Mouse (Mus musculus): ENCODE results near the gene Tmem238l. TPM values are rescaled to one million over a fixed set of nuclear protein-coding genes. Genes with fewer than 3 reads are reported as not detected.

Tmem238l gene
- total RNA-seq, 1 experiment from 2014 or later = not detected

DNA sequence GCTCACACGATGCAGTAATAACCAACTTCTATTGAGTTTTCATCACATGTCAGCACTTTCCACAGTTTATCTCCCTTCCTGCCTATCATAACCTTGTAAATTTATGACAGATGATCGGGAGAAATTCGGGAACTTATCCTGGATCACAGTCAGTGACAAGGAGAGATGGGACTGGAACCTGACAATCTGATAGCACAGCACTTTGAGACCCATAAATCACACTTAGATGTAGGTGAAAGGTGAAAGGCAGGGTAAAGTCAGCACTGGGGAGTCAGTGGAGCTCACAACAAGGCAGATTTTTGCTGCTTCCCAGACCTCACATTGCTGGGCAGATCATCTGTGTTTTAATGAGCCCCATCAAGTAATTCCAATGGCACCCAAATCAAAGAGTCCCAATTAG is 17.1 kb downstream of the Tmem238l start:
- no peak for ATAC-seq (replicated peaks; ENCODE audit: low read depth, poor library complexity, severe bottlenecking)

DNA sequence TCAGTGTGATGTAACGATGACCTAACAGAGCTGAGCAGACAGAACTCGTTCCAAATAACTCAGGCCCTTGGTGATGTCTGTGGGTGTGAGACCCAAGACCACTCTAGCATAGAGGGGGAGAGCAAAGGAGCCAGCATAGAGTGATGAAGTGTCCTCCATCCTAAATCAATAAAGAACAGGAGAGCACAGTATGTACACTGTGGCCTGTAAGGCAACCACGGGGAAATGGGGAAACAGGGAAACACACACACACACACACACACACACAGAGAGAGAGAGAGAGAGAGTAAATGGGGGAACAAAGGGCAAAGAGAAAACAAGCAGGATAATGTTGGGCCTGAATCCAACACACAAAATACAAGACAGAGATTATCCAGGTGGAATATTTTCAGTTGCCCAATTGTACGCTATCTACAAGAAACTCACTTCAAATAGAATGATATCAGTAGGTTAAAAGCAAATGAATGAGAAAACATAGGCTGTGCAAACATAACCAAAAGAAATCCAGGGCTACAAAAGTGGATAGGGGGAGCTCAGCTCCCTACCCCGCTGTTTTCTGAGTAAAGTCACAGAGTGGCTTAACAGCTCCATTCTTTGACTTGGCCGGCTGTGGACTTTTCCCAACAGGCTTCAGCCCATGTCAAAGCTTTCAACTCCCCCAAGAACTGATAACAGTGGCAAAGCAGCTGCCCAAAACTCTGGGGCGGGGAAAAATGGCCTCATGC is 19.3 kb downstream of the Tmem238l start:
- ATAC-seq (replicated peaks; ENCODE audit: low read depth, poor library complexity, severe bottlenecking) = no peak

DNA sequence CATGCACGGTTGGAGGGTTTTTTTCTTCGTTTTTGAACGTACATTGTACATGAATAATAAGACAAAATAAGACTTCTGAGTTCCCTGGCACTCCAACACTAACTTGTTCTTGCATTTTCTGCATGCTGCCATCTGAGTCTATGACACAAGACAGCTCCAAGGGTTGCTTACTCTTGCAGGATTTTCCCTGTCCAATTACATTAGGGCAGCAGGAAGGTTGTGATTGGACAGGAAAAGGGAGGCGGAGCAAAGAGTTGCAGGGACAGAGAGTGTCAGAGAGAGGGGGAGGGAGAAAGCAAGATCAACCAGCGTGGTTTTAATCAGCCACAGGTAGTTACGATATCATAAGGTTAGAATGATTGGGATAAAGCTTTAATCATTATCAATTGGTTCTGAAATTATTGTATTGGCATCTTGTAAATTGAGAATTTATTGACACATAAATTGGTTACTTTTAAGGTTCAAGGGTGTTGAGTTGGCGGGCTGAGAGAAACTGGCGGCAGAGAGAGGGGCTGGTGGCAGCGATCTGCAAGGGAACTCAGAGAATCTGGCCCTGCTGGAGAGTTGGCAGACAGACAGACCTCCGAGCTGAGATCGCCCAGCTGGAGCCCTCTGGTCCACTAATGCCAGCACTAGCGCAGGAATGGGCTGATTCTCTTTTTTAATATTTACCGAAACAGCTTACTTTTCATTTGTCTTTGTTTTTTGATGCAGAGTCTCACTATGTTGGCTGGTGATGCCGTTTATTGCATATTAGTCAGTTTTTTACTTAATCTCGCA is 25.1 kb downstream of the Tmem238l start:
- ATAC-seq (replicated peaks; ENCODE audit: low read depth, poor library complexity, severe bottlenecking) = no peak

DNA sequence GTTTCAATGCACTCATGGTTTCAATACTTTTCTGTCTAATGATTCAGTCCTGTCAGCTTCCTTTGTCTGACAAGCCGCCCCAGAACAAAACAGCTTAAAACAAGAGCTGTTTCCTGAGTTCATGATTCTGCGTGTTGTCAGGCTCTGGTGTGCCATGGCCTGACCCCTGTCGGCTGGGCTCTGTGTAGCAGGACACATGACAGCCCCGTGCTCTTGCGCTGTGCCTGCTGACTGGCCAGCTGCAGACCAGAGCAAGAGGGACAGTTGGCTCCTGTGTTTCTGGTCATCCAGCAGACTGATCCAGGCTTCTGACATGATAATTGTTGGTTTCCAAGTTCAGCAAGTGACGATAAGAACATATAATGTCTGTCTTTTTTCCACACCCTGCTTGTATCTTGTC is 26.4 kb downstream of the Tmem238l start:
- peak; percentile 87 for ATAC-seq (replicated peaks; ENCODE audit: low read depth, poor library complexity, severe bottlenecking)

DNA sequence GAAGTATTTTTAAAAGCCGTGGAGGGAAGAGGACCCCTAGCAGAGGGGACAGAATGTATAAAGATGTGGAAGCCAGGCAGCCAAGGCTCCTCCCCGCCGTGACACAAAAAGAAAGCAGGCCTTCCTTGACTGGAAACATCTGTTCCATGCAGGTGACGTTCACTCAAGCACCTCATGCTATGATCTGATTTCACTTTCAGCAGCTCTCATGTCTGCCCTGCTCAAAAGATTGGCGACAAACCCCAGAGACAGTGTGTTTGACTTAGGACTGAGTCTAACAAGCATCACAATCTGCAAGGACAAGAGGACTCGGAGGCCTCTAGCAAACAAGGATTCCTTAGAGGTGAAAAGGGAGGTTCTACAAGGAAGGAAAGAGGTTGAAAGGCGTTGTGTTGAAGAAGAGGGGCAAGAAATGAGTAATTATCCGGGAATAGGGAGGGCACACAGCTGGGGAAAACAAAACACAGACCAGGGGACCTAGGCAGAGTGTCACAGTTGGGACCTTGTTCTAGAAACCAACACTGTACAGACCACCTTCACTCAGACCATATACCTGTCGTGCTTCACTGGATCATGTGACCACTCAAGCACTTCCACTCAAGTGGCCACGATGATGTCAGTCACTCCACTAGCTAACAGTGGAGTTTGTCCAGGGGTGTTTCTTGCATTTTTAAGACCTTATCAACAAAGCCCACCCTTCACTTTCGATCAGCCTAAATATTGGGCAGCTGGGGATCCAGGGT is 27.2 kb downstream of the Tmem238l start:
- no peak for ATAC-seq (replicated peaks; ENCODE audit: low read depth, poor library complexity, severe bottlenecking)

DNA sequence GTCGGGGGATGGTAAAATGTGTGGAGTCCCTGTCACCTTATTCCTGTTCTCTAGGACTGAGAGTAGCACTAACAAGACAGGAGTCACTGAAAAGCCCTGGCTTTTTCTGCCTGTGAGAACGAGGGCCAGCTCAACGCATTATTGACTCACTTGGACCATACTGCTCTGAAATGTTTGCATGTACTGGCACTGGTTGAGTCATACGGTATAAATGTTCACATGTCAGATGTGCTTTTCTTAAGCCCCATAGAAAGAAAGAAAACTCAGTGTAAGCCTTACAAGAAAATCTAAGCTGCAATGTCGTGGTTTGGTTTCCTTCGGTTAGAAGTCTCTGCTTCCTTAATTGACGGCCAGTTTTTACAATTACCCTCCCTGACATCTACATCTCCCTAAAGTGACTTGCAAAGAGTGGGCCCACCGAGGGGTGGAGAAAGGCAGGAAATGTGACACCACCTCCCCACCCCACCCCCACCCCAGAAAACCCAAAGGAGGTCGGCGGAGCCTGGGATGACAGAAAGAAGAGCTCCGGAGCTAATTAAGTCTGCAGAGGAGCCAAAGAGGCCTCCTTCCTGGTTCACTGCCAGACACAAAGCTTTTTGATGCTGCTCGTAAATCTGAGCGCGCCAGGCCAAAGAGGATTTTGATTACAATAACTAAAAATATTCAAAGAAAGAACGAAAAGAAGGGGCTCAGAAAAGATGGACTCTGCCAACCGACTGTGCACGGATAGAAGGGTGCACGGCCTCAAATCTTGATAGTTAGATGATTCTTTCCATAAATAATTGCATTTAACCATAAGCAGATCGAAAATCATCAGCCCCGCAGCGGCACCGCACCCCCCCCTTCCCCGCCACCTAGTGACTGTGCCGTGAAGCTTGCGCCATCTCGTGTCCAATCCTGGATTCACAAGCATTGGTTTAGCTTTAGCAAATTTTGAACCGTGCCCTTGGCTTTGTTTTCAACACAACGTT is 28.0 kb downstream of the Tmem238l start:
- ATAC-seq (replicated peaks; ENCODE audit: low read depth, poor library complexity, severe bottlenecking) = peak; percentile 91

DNA sequence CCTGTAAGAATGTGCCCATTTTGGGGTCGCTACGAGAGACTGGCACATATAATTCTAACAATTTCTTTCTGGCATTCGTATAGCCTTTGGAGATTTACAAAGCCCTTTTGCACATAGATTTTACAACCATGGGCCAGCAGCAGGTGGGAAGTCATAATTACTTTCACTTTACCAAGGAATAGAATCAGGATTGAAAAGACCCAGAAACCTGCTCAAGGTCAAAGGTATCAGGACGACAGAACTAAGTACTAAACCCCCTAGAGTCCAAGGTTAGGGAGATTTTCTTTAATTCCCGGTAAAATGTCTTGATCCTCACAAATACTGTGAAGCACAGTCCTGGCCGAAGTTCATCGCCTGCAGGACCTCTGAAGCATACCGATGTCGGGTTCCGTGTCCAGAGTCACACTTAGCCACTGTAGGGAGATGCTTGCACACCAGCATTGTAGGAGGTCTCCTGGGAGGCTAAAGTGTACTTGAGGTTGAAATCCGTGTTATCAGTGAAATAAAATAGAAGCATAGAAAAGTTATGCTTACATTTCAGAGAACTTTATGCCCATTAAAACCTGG is 28.8 kb downstream of the Tmem238l start:
- ATAC-seq (replicated peaks; ENCODE audit: low read depth, poor library complexity, severe bottlenecking) = peak; percentile 30

DNA sequence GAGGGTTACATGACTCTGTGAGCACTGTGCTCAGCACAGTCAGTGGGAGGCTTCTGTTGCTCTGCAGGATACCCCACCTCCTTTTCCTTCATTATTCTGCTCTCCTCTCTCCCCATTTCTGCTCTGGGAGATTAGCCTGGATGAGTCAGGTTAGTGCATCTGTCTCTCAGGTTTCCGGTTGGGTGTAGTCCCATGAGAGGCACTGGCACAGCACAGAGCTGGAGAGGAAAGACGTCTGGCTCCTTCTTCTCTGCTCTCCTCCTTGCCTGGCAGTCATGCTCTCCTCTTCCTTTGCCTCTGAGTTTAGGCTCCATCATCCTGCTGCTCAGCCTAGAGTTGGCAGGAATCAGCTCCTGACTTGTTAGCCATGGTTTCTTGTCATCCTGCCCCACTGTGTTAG is 35.7 kb downstream of the Tmem238l start:
- no peak for ATAC-seq (replicated peaks; ENCODE audit: low read depth, poor library complexity, severe bottlenecking)

DNA sequence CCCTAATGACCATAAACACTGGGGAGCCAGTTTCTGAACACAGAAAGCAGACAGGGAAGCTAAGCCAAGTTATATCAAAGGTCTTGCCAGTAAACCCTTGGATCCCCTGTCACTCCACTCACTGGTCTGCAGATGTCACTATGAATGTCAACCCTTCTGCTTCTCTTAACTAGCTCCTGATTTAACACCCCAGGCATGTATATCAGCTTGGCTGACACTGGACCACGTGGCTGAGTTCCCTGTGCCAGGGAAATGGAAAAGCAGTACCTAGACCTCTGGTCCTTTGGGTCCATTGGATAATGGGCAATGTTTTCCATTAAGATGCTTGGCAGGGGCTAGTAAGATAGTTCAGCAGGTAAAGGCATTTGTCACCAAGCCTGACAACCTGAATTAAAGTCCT is 37.2 kb downstream of the Tmem238l start:
- ATAC-seq (replicated peaks; ENCODE audit: low read depth, poor library complexity, severe bottlenecking) = no peak

DNA sequence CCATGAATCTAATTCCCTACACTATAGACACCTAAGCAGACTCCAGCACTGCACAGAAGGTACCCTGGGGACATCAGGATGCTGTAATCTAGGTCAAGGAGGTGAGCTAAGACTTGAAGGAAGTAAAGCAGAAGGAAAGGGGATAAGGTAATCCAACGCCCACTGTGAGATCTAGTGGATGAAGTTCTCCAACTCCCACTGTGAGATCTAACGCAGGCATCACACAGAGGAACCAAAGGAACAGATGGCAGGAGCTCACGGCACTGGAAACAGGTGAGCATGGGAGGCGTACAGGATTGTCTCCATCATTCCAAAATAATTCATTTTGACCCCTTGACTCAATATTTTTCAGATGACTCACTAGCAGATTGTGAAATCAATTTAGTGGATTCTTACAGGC is 40.0 kb downstream of the Tmem238l start:
- no peak for ATAC-seq (replicated peaks; ENCODE audit: low read depth, poor library complexity, severe bottlenecking)

DNA sequence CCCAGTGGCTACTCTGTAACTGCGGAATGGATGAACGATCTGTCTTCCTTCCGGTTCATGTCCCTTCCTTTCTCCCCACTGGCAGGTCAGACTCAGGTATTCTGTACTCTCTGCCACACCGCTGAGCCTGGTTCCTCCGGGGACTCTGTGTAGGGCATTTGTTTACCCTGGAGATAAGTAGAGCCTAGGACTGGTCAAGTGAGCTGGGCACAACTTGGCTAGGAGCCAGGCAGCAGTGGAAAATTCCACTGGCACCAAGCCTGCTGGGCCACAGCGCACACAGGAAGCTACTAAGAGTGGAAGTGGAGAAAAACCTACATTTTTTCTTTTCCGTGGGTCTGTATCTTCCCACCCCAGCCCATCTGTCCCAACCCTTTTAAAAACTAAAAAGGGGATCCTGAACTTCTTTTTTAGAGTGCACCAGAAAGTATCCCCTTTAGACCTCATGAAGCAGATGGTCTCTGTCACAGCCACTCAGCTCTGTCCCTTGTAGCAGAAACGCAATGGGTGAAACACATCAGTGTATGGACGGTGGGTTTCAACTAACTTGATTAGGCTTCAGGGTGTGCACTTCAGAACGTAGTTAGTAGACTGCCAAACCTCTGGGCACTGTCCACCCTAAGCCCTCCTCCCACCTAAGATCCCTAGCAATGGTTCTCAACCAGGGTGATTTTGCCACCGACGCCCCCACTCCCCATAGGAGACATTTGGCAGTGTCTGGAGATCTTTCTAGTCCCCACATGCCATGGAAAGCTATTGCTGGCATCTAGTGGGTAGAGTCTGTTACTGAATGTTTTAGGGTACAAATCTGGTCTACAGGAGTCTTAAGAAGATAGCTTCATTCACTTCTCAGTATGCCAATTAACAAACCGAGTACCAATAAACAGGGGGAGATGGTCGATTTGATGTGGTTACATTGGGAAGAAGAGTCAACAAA is 42.3 kb downstream of the Tmem238l start:
- ATAC-seq (replicated peaks; ENCODE audit: low read depth, poor library complexity, severe bottlenecking) = no peak

DNA sequence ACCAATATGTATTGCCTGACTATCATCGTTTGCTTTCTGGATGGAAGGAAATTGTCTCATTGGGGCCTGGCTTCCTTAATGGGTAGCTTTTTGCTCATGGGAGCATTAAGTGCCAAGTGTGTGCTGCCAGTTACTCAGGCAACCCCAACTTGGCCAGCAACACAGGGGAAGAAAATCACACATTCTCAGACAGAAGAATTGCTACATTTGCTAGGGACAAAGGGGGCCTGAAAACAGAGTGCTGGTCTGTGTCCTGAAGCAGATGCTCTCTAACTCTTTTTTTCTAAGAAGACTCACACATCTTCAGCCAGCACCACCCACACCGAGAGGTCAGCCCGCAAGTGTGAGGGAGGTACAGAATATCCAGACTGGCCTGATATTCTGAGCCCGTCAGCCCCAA is 44.2 kb downstream of the Tmem238l start:
- ATAC-seq (replicated peaks; ENCODE audit: low read depth, poor library complexity, severe bottlenecking) = no peak

DNA sequence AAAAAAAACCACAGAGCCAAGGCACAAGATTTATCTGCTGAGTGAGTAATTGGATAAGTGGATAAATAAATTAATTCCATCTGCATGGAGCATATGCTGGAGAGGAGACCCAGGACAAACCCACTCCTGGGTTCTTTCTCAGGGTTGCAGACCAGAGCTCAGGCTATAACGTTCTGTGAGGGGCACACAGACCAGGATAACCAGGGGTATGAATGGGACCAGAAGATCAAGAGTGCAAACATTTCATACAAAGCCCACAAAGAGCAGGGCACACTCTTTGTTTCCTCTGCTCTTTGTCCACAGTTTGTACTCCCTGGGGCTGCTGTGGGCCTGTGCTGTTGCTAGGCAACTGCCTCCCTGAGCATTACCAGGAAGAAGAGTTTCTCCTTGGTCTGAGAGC is 45.3 kb downstream of the Tmem238l start:
- no peak for ATAC-seq (replicated peaks; ENCODE audit: low read depth, poor library complexity, severe bottlenecking)

DNA sequence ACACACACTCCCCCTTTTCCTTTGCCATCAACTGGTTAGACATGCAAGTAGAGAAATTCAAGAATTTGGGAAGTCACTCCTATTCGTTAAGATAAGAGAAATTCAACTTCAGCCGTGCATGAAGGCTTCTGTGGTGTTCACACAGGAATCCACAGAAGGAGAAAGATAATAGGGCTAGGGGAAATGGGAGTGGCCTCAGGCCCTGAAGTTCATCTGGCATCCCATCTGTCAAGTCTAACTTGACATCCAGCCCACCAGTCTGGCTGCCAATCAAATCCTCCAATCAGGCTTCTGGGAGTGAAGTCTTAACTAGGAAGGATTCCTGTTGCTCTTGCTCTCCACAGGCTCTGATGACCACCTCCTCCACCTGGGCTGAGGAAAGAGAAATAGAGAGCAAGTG is 46.5 kb downstream of the Tmem238l start:
- ATAC-seq (replicated peaks; ENCODE audit: low read depth, poor library complexity, severe bottlenecking) = peak; percentile 68

DNA sequence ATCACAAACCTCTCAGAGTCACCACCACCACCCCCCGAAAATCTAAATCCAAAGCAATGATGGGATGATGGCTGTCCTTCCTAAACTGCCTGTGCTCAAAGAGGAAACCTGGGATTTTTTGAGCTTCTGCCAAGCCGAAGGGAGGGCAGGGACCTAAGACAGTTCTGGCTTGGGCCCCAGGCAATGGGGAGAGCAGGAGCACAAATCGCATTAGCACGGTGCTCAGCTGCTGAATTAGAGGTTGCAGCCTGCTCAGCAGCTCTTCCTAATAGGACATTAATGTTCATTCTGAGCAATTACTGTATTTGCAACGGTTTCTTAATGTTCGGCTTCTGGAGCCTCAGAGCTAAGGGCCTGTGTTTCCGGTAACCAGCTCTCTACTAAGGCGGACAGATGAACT is 51.5 kb downstream of the Tmem238l start:
- no peak for ATAC-seq (replicated peaks; ENCODE audit: low read depth, poor library complexity, severe bottlenecking)

DNA sequence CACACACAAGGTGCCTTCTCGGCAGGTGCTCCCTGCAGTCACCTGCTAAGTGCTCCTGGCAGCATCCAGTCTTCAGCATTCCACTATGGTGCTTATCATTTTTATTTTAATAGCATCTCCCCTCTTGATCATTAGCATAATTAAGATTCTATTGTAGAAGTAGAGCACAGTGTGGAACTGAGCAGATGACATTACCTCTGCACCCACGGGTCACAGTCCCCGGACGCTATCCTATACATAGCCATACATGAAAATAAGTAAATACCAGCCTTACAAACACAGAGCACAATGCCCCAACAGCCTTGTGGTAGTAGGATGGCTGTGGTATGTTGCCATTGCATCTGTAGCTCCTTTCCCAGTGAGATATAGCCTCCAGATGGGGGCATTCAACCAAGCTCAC is 52.1 kb downstream of the Tmem238l start:
- ATAC-seq (replicated peaks; ENCODE audit: low read depth, poor library complexity, severe bottlenecking) = no peak

DNA sequence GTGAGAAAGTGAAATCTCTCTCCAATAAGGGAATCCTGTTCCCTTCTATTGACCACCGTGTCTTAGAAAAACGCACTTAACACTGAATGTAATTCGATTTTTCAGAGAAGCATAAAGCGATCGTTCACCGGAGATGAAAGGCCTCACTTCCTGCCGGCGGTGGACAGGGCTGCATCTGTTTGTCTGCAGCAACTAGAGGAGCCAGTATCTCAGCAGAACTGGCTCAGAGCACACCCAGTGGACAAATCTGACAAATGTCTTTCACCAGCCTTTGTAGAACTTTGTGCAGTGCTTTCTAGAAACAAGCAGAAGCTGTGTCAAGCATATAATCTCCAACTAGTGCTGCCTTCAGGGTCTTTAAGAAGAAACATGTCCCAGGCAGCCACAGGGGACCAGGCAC is 54.0 kb downstream of the Tmem238l start:
- peak; percentile 60; the same call in 1 of the 2 replicates for ATAC-seq (replicated peaks; ENCODE audit: low read depth, poor library complexity, severe bottlenecking)

DNA sequence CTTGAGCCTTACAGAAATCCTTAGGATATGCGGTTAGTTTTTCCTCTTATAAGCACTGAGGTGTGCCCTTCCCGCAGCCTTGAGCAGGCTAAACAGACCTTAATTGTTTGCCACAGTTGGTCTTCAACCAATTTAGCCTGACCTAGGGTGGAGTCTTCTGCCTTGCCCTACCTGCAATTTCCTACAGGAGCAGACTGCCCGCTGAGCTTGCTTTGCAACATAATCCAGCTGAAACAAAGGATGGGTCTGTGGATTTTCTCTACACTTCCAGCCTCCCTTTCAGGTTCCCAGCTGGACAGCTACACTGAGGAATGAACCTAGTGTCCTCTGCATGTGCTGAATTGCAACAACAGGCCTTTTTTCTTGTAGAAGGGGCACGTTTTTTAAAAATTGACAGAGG is 55.2 kb downstream of the Tmem238l start:
- no peak for ATAC-seq (replicated peaks; ENCODE audit: low read depth, poor library complexity, severe bottlenecking)
